Mouse (Mus musculus) liver, adult 2 months (tissue): Measurements from ENCODE around the gene Vsig2. TPM values are rescaled to one million over a fixed set of nuclear protein-coding genes. Genes with fewer than 3 reads are reported as not detected.

Source experiments
- DNase-seq: peaks from one replicate; pipeline ENCODE4 v3.0.0-alpha.2; 2011; ENCODE audit warnings: low read depth, low spot score; ENCODE audit errors: extremely low read depth
- H3K27ac ChIP-seq: fragments of 200-500 bp; replicated peaks from 2 replicates; pipeline ENCODE4 v1.5.1; 2012; ENCODE audit warnings: low read depth, mild to moderate bottlenecking, control low read depth, inconsistent platforms, low read length; ENCODE audit not compliant: insufficient read depth
- H3K27me3 ChIP-seq: fragments of 200-500 bp; 2 replicates; pipeline ENCODE4 v1.6.1; 2012; ENCODE audit warnings: mild to moderate bottlenecking, moderate library complexity, low read length, inconsistent platforms; ENCODE audit not compliant: control insufficient read depth, insufficient read depth
- H3K36me3 ChIP-seq: fragments of 200-500 bp; 2 replicates; pipeline ENCODE4 v1.6.1; 2012; ENCODE audit warnings: low read length, inconsistent platforms; ENCODE audit not compliant: control insufficient read depth, insufficient read depth
- H3K4me1 ChIP-seq: fragments of 200-500 bp; 2 replicates; pipeline ENCODE4 v1.6.1; 2011; ENCODE audit warnings: low read length; ENCODE audit not compliant: control insufficient read depth, insufficient read depth
- H3K4me3 ChIP-seq: fragments of 200-500 bp; 2 replicates; pipeline ENCODE4 v1.5.1; 2011; ENCODE audit warnings: low read depth, mild to moderate bottlenecking, control low read depth, low read length, moderate library complexity; ENCODE audit not compliant: insufficient read depth
- H3K79me2 ChIP-seq: fragments of 200-500 bp; 2 replicates; pipeline ENCODE4 v1.6.1; 2012; ENCODE audit warnings: inconsistent platforms, mild to moderate bottlenecking, low read length, moderate library complexity; ENCODE audit not compliant: control insufficient read depth, insufficient read depth
- H3K9ac ChIP-seq: fragments of 200-500 bp; 2 replicates; pipeline ENCODE4 v1.6.1; 2012; ENCODE audit warnings: low read depth, mild to moderate bottlenecking, control low read depth, inconsistent platforms, low read length
- CTCF ChIP-seq: fragments of 200-500 bp; IDR thresholded peaks from 2 replicates; pipeline ENCODE4 v1.5.1; 2011; ENCODE audit warnings: low read depth, low read length, control low read depth
- POLR2A ChIP-seq: fragments of 200-500 bp; IDR thresholded peaks from 2 replicates; pipeline ENCODE4 v1.6.1; 2011; ENCODE audit warnings: low read length, control low read depth; ENCODE audit not compliant: insufficient read depth; ENCODE audit errors: extremely low read depth
- WGBS: fragments of 180-500 bp; shearing (Covaris S2); methylation state at CpG from one replicate; pipeline ENCODE4 v1.1.7; 2018; 5-methylcytosine and 5-hydroxymethylcytosine counted together
- polyA plus RNA-seq: library from polyadenylated mRNA; depleted of rRNA; stranded (reverse); fragments of >200 nt; gene quantifications from 2 replicates; pipeline ENCODE4 v1.2.3, GENCODE M21; 2012
- total RNA-seq: library from RNA; depleted of rRNA; stranded (reverse); fragments of >200 nt; gene quantifications from 2 replicates; pipeline ENCODE4 v1.2.3, GENCODE M21; 2014

Vsig2 gene
- total and polyA plus RNA-seq, 2 experiments, result 1.5 TPM

- H3K27me3 ChIP-seq, result no peaks in the 10 kb centered on the region
- no peaks in the 10 kb centered on the region for H3K4me1 ChIP-seq
- no peak overlapping the region for H3K4me3 ChIP-seq
- 54% methylated on average over 14 of the region's 14 CpGs for WGBS
- no peak overlapping the region for H3K9ac ChIP-seq
- TF ChIP-seq CTCF, result no peak
- TF ChIP-seq POLR2A, result no peak
- no peak for DNase-seq
- no peaks in the 10 kb centered on the region for H3K79me2 ChIP-seq
- no peak overlapping the region for H3K27ac ChIP-seq
- H3K36me3 ChIP-seq, result no peaks in the 10 kb centered on the region
These were observed 37.4 kb downstream of the Vsig2 start for GRCm38 (mm10) chr9:37576436-37576930.

DNA sequence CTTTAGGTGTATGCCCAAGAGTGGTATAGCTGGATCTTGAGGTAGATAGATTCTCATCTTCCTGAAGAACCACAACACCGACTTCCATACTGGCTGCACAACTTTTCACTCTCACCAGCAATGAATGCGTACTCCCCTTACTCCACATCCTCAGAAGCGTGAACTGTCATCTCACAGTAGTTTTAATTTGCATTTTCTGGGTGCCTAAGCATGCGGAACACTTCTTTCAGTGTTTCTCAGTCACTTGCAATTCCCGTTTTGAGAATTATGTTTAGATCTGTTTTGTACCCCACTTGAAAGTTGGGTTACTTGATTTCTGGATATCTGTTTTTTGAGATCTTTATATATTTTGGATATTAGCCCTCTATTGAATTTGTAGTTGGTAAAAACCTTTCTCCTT is 44.5 kb downstream of the Vsig2 start:
- no peaks in the 10 kb centered on the region for H3K36me3 ChIP-seq
- no peaks in the 10 kb centered on the region for H3K79me2 ChIP-seq
- no peak for DNase-seq
- H3K4me1 ChIP-seq, result no peaks in the 10 kb centered on the region
- H3K27ac ChIP-seq, result no peak overlapping the region
- TF ChIP-seq POLR2A (no peak), CTCF (no peak)
- H3K9ac ChIP-seq, result no peak overlapping the region
- H3K4me3 ChIP-seq, result no peak overlapping the region
- WGBS, result 91% methylated on average over 5 of the region's 5 CpGs
- no peaks in the 10 kb centered on the region for H3K27me3 ChIP-seq

DNA sequence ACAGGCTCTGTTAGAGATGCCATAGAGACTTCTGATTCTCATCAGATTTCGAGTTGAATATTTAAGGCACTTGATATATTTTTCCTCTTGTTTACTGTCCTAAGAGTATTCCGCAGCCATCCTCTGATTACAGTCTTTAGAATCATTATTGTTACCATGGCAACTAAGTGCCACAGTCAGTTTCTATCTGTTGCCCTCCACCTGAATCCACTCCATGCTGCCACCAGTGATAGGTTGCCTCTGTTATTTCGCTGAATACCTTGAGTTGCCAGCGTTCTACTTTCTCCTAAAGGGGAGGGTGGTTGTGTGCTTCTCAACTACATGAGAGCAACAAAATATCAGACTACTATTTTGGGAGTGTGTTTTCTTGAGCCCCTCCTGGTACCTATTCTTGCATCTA is 47.7 kb downstream of the Vsig2 start:
- no peaks in the 10 kb centered on the region for H3K79me2 ChIP-seq
- no peak overlapping the region for H3K27ac ChIP-seq
- no peaks in the 10 kb centered on the region for H3K36me3 ChIP-seq
- 83% methylated on average over 4 of the region's 4 CpGs for WGBS
- no peaks in the 10 kb centered on the region for H3K27me3 ChIP-seq
- no peak overlapping the region for H3K4me3 ChIP-seq
- no peaks in the 10 kb centered on the region for H3K4me1 ChIP-seq
- H3K9ac ChIP-seq, result no peak overlapping the region
- no peak for TF ChIP-seq POLR2A
- TF ChIP-seq CTCF, result no peak
- DNase-seq, result no peak

- 79% methylated on average over 4 of the region's 4 CpGs for WGBS
- H3K4me1 ChIP-seq, result no peaks in the 10 kb centered on the region
- TF ChIP-seq CTCF (no peak), POLR2A (no peak)
These were observed 51.3 kb downstream of the Vsig2 start for GRCm38 (mm10) chr9:37590381-37590780.

GRCm38 (mm10) chr9:37592025-37592424 is 53.0 kb downstream of the Vsig2 start:
- H3K4me1 ChIP-seq, result no peaks in the 10 kb centered on the region
- no peaks in the 10 kb centered on the region for H3K79me2 ChIP-seq
- no peak for DNase-seq
- 74% methylated on average over 2 of the region's 2 CpGs for WGBS
- H3K36me3 ChIP-seq, result no peaks in the 10 kb centered on the region
- H3K9ac ChIP-seq, result no peak overlapping the region
- H3K27ac ChIP-seq, result no peak overlapping the region
- no peaks in the 10 kb centered on the region for H3K27me3 ChIP-seq
- no peak for TF ChIP-seq POLR2A
- no peak overlapping the region for H3K4me3 ChIP-seq

More at GRCm38 (mm10) chr9:37590381-37590780, 51.3 kb downstream of the Vsig2 start:
- Histone ChIP-seq H3K36me3 (no peaks in the 10 kb centered on the region), H3K79me2 (no peaks in the 10 kb centered on the region), H3K27ac (no peak overlapping the region), H3K4me3 (no peak overlapping the region), H3K27me3 (no peaks in the 10 kb centered on the region), H3K9ac (no peak overlapping the region)
- DNase-seq, result no peak

DNA sequence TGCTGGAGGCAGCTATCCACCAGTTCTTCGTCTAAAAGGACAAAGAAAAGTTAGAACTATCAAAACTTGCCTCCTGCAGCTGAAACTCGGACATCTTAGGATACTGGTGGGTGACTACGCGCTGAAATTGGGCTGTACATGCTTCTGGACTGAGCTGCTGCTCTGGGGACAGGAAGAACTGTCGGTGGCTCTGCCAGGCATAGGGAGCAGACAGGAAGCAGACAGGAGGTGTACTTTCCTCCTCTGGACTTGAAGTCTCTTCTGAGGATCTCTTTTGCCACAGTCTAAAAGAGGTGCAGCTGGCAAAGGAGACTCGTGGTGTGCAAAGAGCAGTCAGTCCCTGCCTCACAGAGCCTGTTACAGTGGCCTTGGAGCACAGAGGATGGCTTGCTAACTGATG is 53.6 kb downstream of the Vsig2 start:
- Histone ChIP-seq H3K27ac (no peak overlapping the region), H3K79me2 (no peaks in the 10 kb centered on the region), H3K9ac (no peak overlapping the region), H3K36me3 (no peaks in the 10 kb centered on the region), H3K27me3 (no peaks in the 10 kb centered on the region), H3K4me1 (no peaks in the 10 kb centered on the region), H3K4me3 (no peak overlapping the region)
- TF ChIP-seq CTCF, result no peak
- WGBS, result 67% methylated on average over 6 of the region's 6 CpGs
- no peak for DNase-seq
